Mouse (Mus musculus) MEL (cell line): ENCODE measurements around the gene Arid5b. TPM values are rescaled to one million over a fixed set of nuclear protein-coding genes. Genes with fewer than 3 reads are reported as not detected.

Experiments used
- DNase-seq: peaks from one replicate; pipeline ENCODE4 v3.0.0; 2011; ENCODE audit warnings: low read depth, low spot score
- H3K27ac ChIP-seq: 2 replicates; pipeline ENCODE4 v1.5.1; 2012; ENCODE audit warnings: low read depth, mild to moderate bottlenecking, control low read depth, low read length, moderate library complexity; ENCODE audit not compliant: control insufficient read depth
- H3K27me3 ChIP-seq, 2 experiments: fragments of 150-350 bp in 1 of 2; sonication (generic) in 1 of 2; 2 replicates each; pipeline ENCODE4 v1.6.1; 2012; ENCODE audit warnings: low read length in 2 of 2, mild to moderate bottlenecking in 2 of 2, improper control_type of control experiment in 1 of 2, moderate library complexity in 1 of 2; ENCODE audit not compliant: insufficient read depth in 2 of 2, control insufficient read depth in 1 of 2
- H3K36me3 ChIP-seq, 2 experiments: 2 replicates each; pipeline ENCODE4 v1.6.1; 2012 to 2014; ENCODE audit warnings: low read length in 2 of 2, improper control_type of control experiment in 1 of 2, inconsistent platforms in 1 of 2, mild to moderate bottlenecking in 1 of 2; ENCODE audit not compliant: insufficient read depth in 2 of 2, control insufficient read depth in 1 of 2
- H3K4me1 ChIP-seq, 2 experiments: fragments of 150-350 bp in 1 of 2; sonication (generic) in 1 of 2; 2 replicates each; pipeline ENCODE4 v1.6.1; 2012; ENCODE audit warnings: low read length in 2 of 2, improper control_type of control experiment in 1 of 2, mild to moderate bottlenecking in 1 of 2; ENCODE audit not compliant: insufficient read depth in 2 of 2, control insufficient read depth in 1 of 2
- H3K4me3 ChIP-seq, 2 experiments: fragments of 150-350 bp in 1 of 2; sonication (generic) in 1 of 2; 2 replicates each; pipeline ENCODE4 v1.5.1; 2012; ENCODE audit warnings: low read depth in 2 of 2, low read length in 2 of 2, mild to moderate bottlenecking in 2 of 2, moderate library complexity in 2 of 2, control low read depth in 1 of 2, improper control_type of control experiment in 1 of 2; ENCODE audit not compliant: control insufficient read depth in 1 of 2, insufficient read depth in 1 of 2
- H3K79me2 ChIP-seq: 2 replicates; pipeline ENCODE4 v1.6.1; 2012; ENCODE audit warnings: mild to moderate bottlenecking, low read length, moderate library complexity; ENCODE audit not compliant: control insufficient read depth, poor library complexity, insufficient read depth
- H3K9ac ChIP-seq: 2 replicates; pipeline ENCODE4 v1.6.1; 2012; ENCODE audit warnings: low read depth, mild to moderate bottlenecking, control low read depth, low read length, moderate library complexity; ENCODE audit not compliant: control insufficient read depth, poor library complexity, severe bottlenecking
- H3K9me3 ChIP-seq: fragments of 150-350 bp; sonication (generic); replicated peaks from 2 replicates; pipeline ENCODE4 v1.6.1; 2012; ENCODE audit warnings: mild to moderate bottlenecking, low read length, improper control_type of control experiment, moderate library complexity; ENCODE audit not compliant: insufficient read depth
- CHD1 ChIP-seq: IDR thresholded peaks from 2 replicates; pipeline ENCODE4 v1.6.1; 2012; ENCODE audit warnings: low read depth, mild to moderate bottlenecking, inconsistent platforms, low read length, improper control_type of control experiment
- CHD2 ChIP-seq: IDR thresholded peaks from 2 replicates; pipeline ENCODE4 v1.6.1; 2011; ENCODE audit warnings: low read length, improper control_type of control experiment
- CTCF ChIP-seq, 3 experiments: IDR thresholded peaks in 2 of 3; conservative IDR thresholded peaks in 1 of 3; 2 replicates each; pipeline ENCODE4 v1.5.1; 2011 to 2012; ENCODE audit warnings: low read length in 3 of 3, low read depth in 2 of 3, mild to moderate bottlenecking in 2 of 3, improper control_type of control experiment in 1 of 3, inconsistent platforms in 1 of 3, mixed read lengths in 1 of 3, moderate library complexity in 1 of 3; ENCODE audit not compliant: control insufficient read depth in 1 of 3, insufficient read depth in 1 of 3, poor library complexity in 1 of 3, severe bottlenecking in 1 of 3
- E2F4 ChIP-seq: IDR thresholded peaks from 2 replicates; pipeline ENCODE4 v1.6.1; 2011; ENCODE audit warnings: low read depth, low read length, improper control_type of control experiment, borderline replicate concordance
- ELF1 ChIP-seq: IDR thresholded peaks from 2 replicates; pipeline ENCODE4 v1.6.1; 2014; ENCODE audit warnings: low read depth, mild to moderate bottlenecking, inconsistent platforms, low read length, improper control_type of control experiment, moderate library complexity
- EP300 ChIP-seq, 2 experiments: IDR thresholded peaks; 2 replicates each; pipeline ENCODE4 v1.6.1; 2011; ENCODE audit warnings: improper control_type of control experiment in 2 of 2, low read length in 2 of 2, low read depth in 1 of 2, mild to moderate bottlenecking in 1 of 2
- ETS1 ChIP-seq: IDR thresholded peaks from 2 replicates; pipeline ENCODE4 v1.6.1; 2012; ENCODE audit warnings: low read depth, mild to moderate bottlenecking, inconsistent platforms, low read length, improper control_type of control experiment, moderate library complexity
- GATA1 ChIP-seq: IDR thresholded peaks from 2 replicates; pipeline ENCODE4 v1.6.1; 2011; ENCODE audit warnings: low read depth, low read length, improper control_type of control experiment
- HCFC1 ChIP-seq: IDR thresholded peaks from 2 replicates; pipeline ENCODE4 v1.6.1; 2012; ENCODE audit warnings: low read depth, mild to moderate bottlenecking, inconsistent platforms, low read length, improper control_type of control experiment, moderate library complexity
- JUND ChIP-seq: IDR thresholded peaks from 2 replicates; pipeline ENCODE4 v1.6.1; 2011; ENCODE audit warnings: low read depth, mild to moderate bottlenecking, improper control_type of control experiment, low read length
- KAT2A ChIP-seq: conservative IDR thresholded peaks from 2 replicates; pipeline ENCODE4 v1.6.1; 2012; ENCODE audit warnings: low read depth, low read length, improper control_type of control experiment, inconsistent platforms
- MAX ChIP-seq: IDR thresholded peaks from 2 replicates; pipeline ENCODE4 v1.6.1; 2011; ENCODE audit warnings: low read length, improper control_type of control experiment
- MAZ ChIP-seq: IDR thresholded peaks from 2 replicates; pipeline ENCODE4 v1.6.1; 2012; ENCODE audit warnings: low read depth, mild to moderate bottlenecking, inconsistent platforms, low read length, improper control_type of control experiment
- MEF2A ChIP-seq: IDR thresholded peaks from 2 replicates; pipeline ENCODE4 v1.6.1; 2014; ENCODE audit warnings: low read depth, mild to moderate bottlenecking, inconsistent platforms, low read length, improper control_type of control experiment; ENCODE audit not compliant: poor library complexity, insufficient replicate concordance, severe bottlenecking; ENCODE audit errors: extremely low read depth
- MXI1 ChIP-seq: IDR thresholded peaks from 2 replicates; pipeline ENCODE4 v1.6.1; 2011; ENCODE audit warnings: mild to moderate bottlenecking, low read depth, low read length, improper control_type of control experiment
- MYC ChIP-seq: IDR thresholded peaks from 2 replicates; pipeline ENCODE4 v1.6.1; 2011; ENCODE audit warnings: low read depth, mild to moderate bottlenecking, low read length, improper control_type of control experiment, moderate library complexity
- NRF1 ChIP-seq: IDR thresholded peaks from 2 replicates; pipeline ENCODE4 v1.6.1; 2014; ENCODE audit warnings: low read depth, mild to moderate bottlenecking, inconsistent platforms, low read length, improper control_type of control experiment, moderate library complexity; ENCODE audit not compliant: poor library complexity, insufficient read depth, severe bottlenecking
- POLR2A ChIP-seq, 2 experiments: IDR thresholded peaks; 2 replicates each; pipeline ENCODE4 v1.6.1; 2011 to 2012; ENCODE audit warnings: low read length in 2 of 2, mild to moderate bottlenecking in 2 of 2, control low read depth in 1 of 2, improper control_type of control experiment in 1 of 2, low read depth in 1 of 2, moderate library complexity in 1 of 2; ENCODE audit not compliant: control insufficient read depth in 1 of 2, insufficient read depth in 1 of 2, poor library complexity in 1 of 2
- RAD21 ChIP-seq: IDR thresholded peaks from 2 replicates; pipeline ENCODE4 v1.6.1; 2011; ENCODE audit warnings: mild to moderate bottlenecking, low read depth, low read length, improper control_type of control experiment
- RCOR1 ChIP-seq: IDR thresholded peaks from 2 replicates; pipeline ENCODE4 v1.6.1; 2012; ENCODE audit warnings: low read depth, mild to moderate bottlenecking, inconsistent platforms, low read length, improper control_type of control experiment
- SMC3 ChIP-seq: IDR thresholded peaks from 2 replicates; pipeline ENCODE4 v1.6.1; 2011; ENCODE audit warnings: low read depth, low read length, improper control_type of control experiment
- TAL1 ChIP-seq: IDR thresholded peaks from 2 replicates; pipeline ENCODE4 v1.6.1; 2012; ENCODE audit warnings: mild to moderate bottlenecking, inconsistent platforms, low read length, moderate library complexity, mixed read lengths
- TCF12 ChIP-seq: IDR thresholded peaks from 2 replicates; pipeline ENCODE4 v1.6.1; 2014; ENCODE audit warnings: low read depth, mild to moderate bottlenecking, inconsistent platforms, low read length, improper control_type of control experiment, moderate library complexity
- UBTF ChIP-seq: IDR thresholded peaks from 2 replicates; pipeline ENCODE4 v1.6.1; 2012; ENCODE audit warnings: low read depth, mild to moderate bottlenecking, inconsistent platforms, low read length, improper control_type of control experiment, moderate library complexity, borderline replicate concordance; ENCODE audit not compliant: insufficient read depth
- USF1 ChIP-seq: IDR thresholded peaks from 2 replicates; pipeline ENCODE4 v1.6.1; 2014; ENCODE audit warnings: low read depth, mild to moderate bottlenecking, inconsistent platforms, low read length, improper control_type of control experiment, moderate library complexity
- USF2 ChIP-seq, 2 experiments: IDR thresholded peaks; 2 replicates each; pipeline ENCODE4 v1.6.1; 2011 to 2012; ENCODE audit warnings: improper control_type of control experiment in 2 of 2, low read length in 2 of 2, borderline replicate concordance in 1 of 2, inconsistent platforms in 1 of 2, low read depth in 1 of 2, mild to moderate bottlenecking in 1 of 2; ENCODE audit not compliant: insufficient read depth in 1 of 2
- ZC3H11A ChIP-seq: IDR thresholded peaks from 2 replicates; pipeline ENCODE4 v1.6.1; 2012; ENCODE audit warnings: low read depth, mild to moderate bottlenecking, inconsistent platforms, low read length, improper control_type of control experiment
- ZKSCAN1 ChIP-seq: IDR thresholded peaks from 2 replicates; pipeline ENCODE4 v1.6.1; 2012; ENCODE audit warnings: low read depth, mild to moderate bottlenecking, inconsistent platforms, low read length, improper control_type of control experiment, moderate library complexity
- ZMIZ1 ChIP-seq: IDR thresholded peaks from 2 replicates; pipeline ENCODE4 v1.6.1; 2012; ENCODE audit warnings: low read depth, mild to moderate bottlenecking, inconsistent platforms, low read length, improper control_type of control experiment, moderate library complexity
- ZNF384 ChIP-seq: IDR thresholded peaks from 2 replicates; pipeline ENCODE4 v1.6.1; 2012; ENCODE audit warnings: low read depth, mild to moderate bottlenecking, inconsistent platforms, low read length, improper control_type of control experiment
- polyA plus RNA-seq, 2 experiments: library from polyadenylated mRNA; stranded (reverse) in 1 of 2; unstranded in 1 of 2; fragments of >175 nt in 1 of 2; fragments of >200 nt in 1 of 2; gene quantifications; 2 replicates each; pipeline versions ENCODE4 v1.2.1 to v1.2.4; 2012; ENCODE audit warnings: low replicate concordance in 2 of 2, low read depth in 1 of 2; ENCODE audit not compliant: insufficient read length in 2 of 2, insufficient read depth in 1 of 2, missing spikeins in 1 of 2
- total RNA-seq: library from RNA; depleted of rRNA; stranded (reverse); fragments of 300-350 nt; gene quantifications from 2 replicates; pipeline ENCODE4 v1.2.3, GENCODE M21; 2012

The Arid5b gene
- total and polyA plus RNA-seq, 3 experiments: 0.03 TPM; not detected in 2

DNA sequence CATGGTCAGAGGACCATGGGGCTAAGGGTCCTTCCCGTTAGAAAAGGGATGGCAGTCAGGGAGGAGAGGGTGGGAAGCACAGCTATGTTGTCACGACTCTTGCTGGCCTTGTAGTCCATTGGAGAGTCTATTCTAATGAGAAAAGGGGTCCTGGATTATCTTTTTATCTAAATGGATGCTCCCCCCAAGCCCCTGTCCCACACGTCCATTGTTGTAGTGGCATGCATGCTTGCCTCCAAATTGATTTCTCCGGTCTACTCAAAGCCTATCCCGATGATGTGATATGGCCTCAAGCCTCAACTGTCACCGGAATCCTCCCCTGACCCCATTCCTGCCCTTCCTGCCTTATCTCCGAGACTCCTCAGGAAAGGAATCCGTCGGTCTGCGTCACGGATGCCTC, 187.5 kb downstream of the Arid5b start:
- no peaks in the 10 kb centered on the region for H3K36me3 ChIP-seq
- no peaks in the 10 kb centered on the region for H3K9me3 ChIP-seq
- no peaks in the 10 kb centered on the region for H3K79me2 ChIP-seq
- no peak for DNase-seq
- H3K9ac ChIP-seq: no peak overlapping the region
- H3K27me3 ChIP-seq: no peaks in the 10 kb centered on the region
- H3K4me1 ChIP-seq: no peaks in the 10 kb centered on the region
- H3K4me3 ChIP-seq: no peak overlapping the region
- H3K27ac ChIP-seq: no peak overlapping the region
- TF ChIP-seq ZKSCAN1: no peak
- TF ChIP-seq ZMIZ1: no peak
- no peak for TF ChIP-seq MYC
- TF ChIP-seq CHD1: no peak
- no peak for TF ChIP-seq MAZ
- no peak for TF ChIP-seq USF2 (IDR thresholded peaks at IDR 0.05; ENCODE audit: borderline replicate concordance in 1 of 2, insufficient read depth in 1 of 2, low read depth in 1 of 2, low read length in 2 of 2)
- no peak for TF ChIP-seq RAD21
- no peak for TF ChIP-seq NRF1
- TF ChIP-seq ETS1: no peak
- TF ChIP-seq POLR2A (IDR thresholded peaks at IDR 0.05; ENCODE audit: control insufficient read depth in 1 of 2, insufficient read depth in 1 of 2, low read depth in 1 of 2, low read length in 2 of 2, poor library complexity in 1 of 2): no peak
- TF ChIP-seq CTCF (IDR thresholded peaks at IDR 0.05 in 2 of 3, conservative IDR thresholded peaks at IDR 0.05 in 1 of 3; ENCODE audit: control insufficient read depth in 1 of 3, insufficient read depth in 1 of 3, low read depth in 2 of 3, low read length in 3 of 3, poor library complexity in 1 of 3, severe bottlenecking in 1 of 3): no peak
- no peak for TF ChIP-seq UBTF
- no peak for TF ChIP-seq HCFC1
- no peak for TF ChIP-seq JUND
- TF ChIP-seq CHD2: no peak
- TF ChIP-seq SMC3: no peak
- TF ChIP-seq KAT2A: no peak
- no peak for TF ChIP-seq RCOR1
- TF ChIP-seq, all 39 proteins: peak for 0

DNA sequence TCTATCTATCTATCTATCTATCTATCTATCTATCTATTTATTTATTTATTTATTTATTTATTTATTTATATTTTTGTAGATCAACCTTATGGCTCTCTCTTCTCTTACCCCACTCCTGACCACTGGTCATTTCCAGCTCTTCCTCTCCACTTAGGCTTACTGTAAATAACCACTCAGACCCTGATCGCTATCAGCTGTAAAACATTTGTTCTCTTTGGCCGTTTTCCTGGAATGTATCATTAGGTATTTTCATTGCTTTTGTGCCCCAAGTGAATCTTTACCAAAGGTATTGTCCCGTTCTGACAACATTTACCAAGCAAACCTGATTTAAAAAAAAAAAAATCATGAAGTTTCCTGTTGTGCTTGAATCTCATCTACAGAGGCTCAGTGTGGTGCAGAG, 188.0 kb downstream of the Arid5b start:
- H3K4me1 ChIP-seq: no peaks in the 10 kb centered on the region
- no peak overlapping the region for H3K9ac ChIP-seq
- H3K4me3 ChIP-seq: no peak overlapping the region
- H3K27ac ChIP-seq: no peak overlapping the region
- H3K79me2 ChIP-seq: no peaks in the 10 kb centered on the region
- no peak for DNase-seq
- no peaks in the 10 kb centered on the region for H3K27me3 ChIP-seq
- no peaks in the 10 kb centered on the region for H3K9me3 ChIP-seq
- H3K36me3 ChIP-seq: no peaks in the 10 kb centered on the region
- TF ChIP-seq TCF12 (no peak), EP300 (IDR thresholded peaks at IDR 0.05; ENCODE audit: low read depth in 1 of 2, low read length in 2 of 2) (no peak), CHD2 (no peak), MXI1 (no peak), SMC3 (no peak), E2F4 (no peak), JUND (no peak), NRF1 (no peak), USF1 (no peak), MAX (no peak), ZC3H11A (no peak), MEF2A (no peak), ZNF384 (no peak), GATA1 (no peak), ZKSCAN1 (no peak), USF2 (IDR thresholded peaks at IDR 0.05; ENCODE audit: borderline replicate concordance in 1 of 2, insufficient read depth in 1 of 2, low read depth in 1 of 2, low read length in 2 of 2) (no peak), ELF1 (no peak), TAL1 (no peak), CTCF (IDR thresholded peaks at IDR 0.05 in 2 of 3, conservative IDR thresholded peaks at IDR 0.05 in 1 of 3; ENCODE audit: control insufficient read depth in 1 of 3, insufficient read depth in 1 of 3, low read depth in 2 of 3, low read length in 3 of 3, poor library complexity in 1 of 3, severe bottlenecking in 1 of 3) (no peak), RCOR1 (no peak)
- TF ChIP-seq, all 39 proteins: peak for 0
